Mouse (Mus musculus) limb, embryonic 10.5 days (tissue): Measurements from ENCODE around the gene Man2c1. TPM values are rescaled to one million over a fixed set of nuclear protein-coding genes. Genes with fewer than 3 reads are reported as not detected.

Experiments used
- DNase-seq: peaks from one replicate; pipeline ENCODE4 v3.0.0-alpha.2; 2017; ENCODE audit warnings: low spot score
- H3K27ac ChIP-seq: fragments of 300-500 bp; sonication (generic); 2 replicates; pipeline ENCODE4 v1.5.1; 2016; ENCODE audit warnings: mild to moderate bottlenecking
- H3K27me3 ChIP-seq: fragments of 300-500 bp; sonication (generic); 2 replicates; pipeline ENCODE4 v1.6.1; 2016; ENCODE audit warnings: low read depth, mild to moderate bottlenecking; ENCODE audit not compliant: poor library complexity, severe bottlenecking
- H3K36me3 ChIP-seq: fragments of 300-500 bp; sonication (generic); 2 replicates; pipeline ENCODE4 v1.6.1; 2016; ENCODE audit warnings: mild to moderate bottlenecking, moderate library complexity
- H3K4me1 ChIP-seq: fragments of 300-500 bp; sonication (generic); 2 replicates; pipeline ENCODE4 v1.6.1; 2016
- H3K4me3 ChIP-seq: fragments of 300-500 bp; sonication (generic); 2 replicates; pipeline ENCODE4 v1.5.1; 2016; ENCODE audit warnings: mild to moderate bottlenecking, moderate library complexity
- H3K9me3 ChIP-seq: fragments of 300-500 bp; sonication (generic); replicated peaks from 2 replicates; pipeline ENCODE4 v1.6.1; 2016; ENCODE audit warnings: mild to moderate bottlenecking
- WGBS: fragments of 180-500 bp; shearing (Covaris S2); methylation state at CpG from one replicate; pipeline ENCODE4 v1.1.7; 2016; 5-methylcytosine and 5-hydroxymethylcytosine counted together
- polyA plus RNA-seq: library from polyadenylated mRNA; unstranded; fragments of >200 nt; fragmentation: Nextera tagmentation; extraction: Ambion mirVana; gene quantifications from 2 replicates; pipeline ENCODE4 v1.2.1, GENCODE M21; 2016

The Man2c1 gene
- polyA plus RNA-seq, 1 experiment from 2014 or later, result 72.1 TPM

DNA sequence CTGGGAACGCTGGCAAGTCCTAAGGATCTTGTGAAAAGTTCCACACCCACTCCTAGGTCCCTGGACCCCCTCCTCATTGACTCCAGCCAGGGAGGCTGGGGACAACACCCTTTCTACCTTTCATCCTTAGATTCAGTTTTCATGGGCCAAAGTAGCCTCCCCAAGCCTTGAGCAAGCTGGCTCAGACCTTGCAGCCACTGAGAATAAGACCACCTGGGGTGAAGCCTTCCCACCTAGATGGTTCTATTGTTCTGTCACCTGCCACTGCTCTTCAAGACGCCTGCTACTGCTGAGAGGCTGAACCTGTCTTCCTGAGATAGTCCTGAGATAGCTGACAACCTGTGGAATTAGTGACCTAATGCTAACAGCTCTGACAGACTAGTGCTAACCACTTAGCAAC, 32.6 kb downstream of the Man2c1 start:
- Histone ChIP-seq H3K27me3 (no peaks in the 10 kb centered on the region), H3K36me3 (no peaks in the 10 kb centered on the region)

DNA sequence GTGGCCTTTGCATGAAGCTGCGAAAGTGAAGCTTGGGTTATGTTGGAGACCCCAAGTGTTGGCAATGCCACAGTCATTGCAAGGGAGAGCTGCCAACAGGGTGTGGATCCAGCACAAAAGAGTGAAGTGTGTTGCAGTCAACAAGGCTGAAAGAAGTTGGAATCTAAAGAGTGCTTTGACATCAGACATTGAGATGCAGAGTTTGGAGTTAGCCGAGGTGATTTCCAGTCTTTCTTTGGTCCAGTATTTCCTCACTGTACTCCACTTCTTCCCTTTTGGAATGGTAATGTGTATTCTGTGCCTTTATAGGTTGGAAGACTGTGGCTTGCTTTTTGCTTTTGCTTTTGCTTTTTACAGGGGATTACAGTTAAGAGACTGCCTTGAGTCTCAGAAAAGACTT, 35.7 kb downstream of the Man2c1 start:
- no peaks in the 10 kb centered on the region for H3K4me1 ChIP-seq
- no peaks in the 10 kb centered on the region for H3K27me3 ChIP-seq
- no peak overlapping the region for H3K27ac ChIP-seq
- no peaks in the 10 kb centered on the region for H3K36me3 ChIP-seq
- no peaks in the 10 kb centered on the region for H3K9me3 ChIP-seq
- 92% methylated on average over 2 of the region's 2 CpGs for WGBS
- no peak for DNase-seq
- H3K4me3 ChIP-seq, result no peak overlapping the region

More for the DNA sequence above, 32.6 kb downstream of the Man2c1 start:
- Histone ChIP-seq H3K9me3 (no peaks in the 10 kb centered on the region), H3K4me3 (no peak overlapping the region), H3K27ac (no peak overlapping the region), H3K4me1 (peaks cover 5% of the 10 kb centered on the region; the same call in 1 of the 2 replicates)
- DNase-seq, result no peak
- WGBS, result 41% methylated on average over 2 of the region's 2 CpGs

DNA sequence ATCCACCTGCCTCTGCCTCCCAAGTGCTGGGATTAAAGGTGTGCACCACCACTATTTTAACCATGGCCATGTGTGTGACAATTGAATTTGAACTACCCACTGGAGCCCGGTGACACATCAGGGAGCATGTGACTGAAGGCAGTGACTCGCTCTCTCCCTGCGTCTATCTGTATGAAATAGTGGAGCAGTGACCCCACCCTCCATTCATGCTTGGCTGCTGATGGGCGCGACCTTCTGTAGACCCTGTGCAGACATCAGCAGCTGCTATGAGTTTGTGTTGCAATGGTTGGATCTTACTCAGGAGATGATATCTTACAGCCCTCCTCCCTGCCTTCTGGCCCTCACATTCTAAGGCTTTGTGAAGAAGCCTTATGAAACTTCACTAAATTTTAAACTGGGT, 37.9 kb downstream of the Man2c1 start:
- WGBS, result 87% methylated on average over 5 of the region's 5 CpGs
- H3K36me3 ChIP-seq, result no peaks in the 10 kb centered on the region
- no peak for DNase-seq
- H3K27me3 ChIP-seq, result no peaks in the 10 kb centered on the region
- no peak overlapping the region for H3K4me3 ChIP-seq
- H3K9me3 ChIP-seq, result no peaks in the 10 kb centered on the region
- H3K4me1 ChIP-seq, result no peaks in the 10 kb centered on the region
- no peak overlapping the region for H3K27ac ChIP-seq

Other genes with a start within 250 kb of the Man2c1 start
- gene Snx33, start 202.3 kb upstream of the Man2c1 start, polyA plus RNA-seq, result 9.3 and 11.6 TPM in 2 replicates
- 70.5 and 77.9 TPM in 2 replicates for gene Imp3, start 193.2 kb upstream of the Man2c1 start, polyA plus RNA-seq
- 27.0 and 31.6 TPM in 2 replicates for gene Snupn, start 179.8 kb upstream of the Man2c1 start, polyA plus RNA-seq
- gene Ptpn9, start 135.8 kb upstream of the Man2c1 start, polyA plus RNA-seq, result 24.6 and 27.6 TPM in 2 replicates
- gene Sin3a, start 58.6 kb upstream of the Man2c1 start, polyA plus RNA-seq, result 60.5 and 62.5 TPM in 2 replicates
- gene Neil1, start 17.6 kb downstream of the Man2c1 start, polyA plus RNA-seq, result 6.1 and 6.9 TPM in 2 replicates
- 106 and 107 TPM in 2 replicates for gene Commd4, start 27.6 kb downstream of the Man2c1 start, polyA plus RNA-seq
- gene Trcg1, start 105.9 kb downstream of the Man2c1 start, polyA plus RNA-seq, result not detected in 2 replicates
- 17.7 and 19.2 TPM in 2 replicates for gene 1700017B05Rik, start 131.9 kb downstream of the Man2c1 start, polyA plus RNA-seq